Mouse (Mus musculus) brown adipose tissue, adult 24 weeks (tissue): Measurements from ENCODE around the gene Dmbx1. TPM values are rescaled to one million over a fixed set of nuclear protein-coding genes. Genes with fewer than 3 reads are reported as not detected.

Source experiments
- H3K27ac ChIP-seq: fragments of 200-500 bp; replicated peaks from 2 replicates; pipeline ENCODE4 v1.5.1; 2012; ENCODE audit warnings: low read depth, mild to moderate bottlenecking, low read length
- H3K4me1 ChIP-seq: fragments of 200-500 bp; 2 replicates; pipeline ENCODE4 v1.6.1; 2012; ENCODE audit warnings: low read length, mixed read lengths; ENCODE audit not compliant: control insufficient read depth, insufficient read depth, insufficient read length
- H3K4me3 ChIP-seq: fragments of 200-500 bp; 2 replicates; pipeline ENCODE4 v1.5.1; 2012; ENCODE audit warnings: low read depth, mild to moderate bottlenecking, low read length, moderate library complexity; ENCODE audit not compliant: insufficient read depth
- polyA plus RNA-seq: library from polyadenylated mRNA; stranded (reverse); fragments of >200 nt; gene quantifications from 2 replicates; pipeline ENCODE4 v1.2.4, GENCODE M21; 2012; ENCODE audit not compliant: missing spikeins, insufficient read depth, insufficient read length

Dmbx1 gene
- not detected in 2 replicates for polyA plus RNA-seq

DNA sequence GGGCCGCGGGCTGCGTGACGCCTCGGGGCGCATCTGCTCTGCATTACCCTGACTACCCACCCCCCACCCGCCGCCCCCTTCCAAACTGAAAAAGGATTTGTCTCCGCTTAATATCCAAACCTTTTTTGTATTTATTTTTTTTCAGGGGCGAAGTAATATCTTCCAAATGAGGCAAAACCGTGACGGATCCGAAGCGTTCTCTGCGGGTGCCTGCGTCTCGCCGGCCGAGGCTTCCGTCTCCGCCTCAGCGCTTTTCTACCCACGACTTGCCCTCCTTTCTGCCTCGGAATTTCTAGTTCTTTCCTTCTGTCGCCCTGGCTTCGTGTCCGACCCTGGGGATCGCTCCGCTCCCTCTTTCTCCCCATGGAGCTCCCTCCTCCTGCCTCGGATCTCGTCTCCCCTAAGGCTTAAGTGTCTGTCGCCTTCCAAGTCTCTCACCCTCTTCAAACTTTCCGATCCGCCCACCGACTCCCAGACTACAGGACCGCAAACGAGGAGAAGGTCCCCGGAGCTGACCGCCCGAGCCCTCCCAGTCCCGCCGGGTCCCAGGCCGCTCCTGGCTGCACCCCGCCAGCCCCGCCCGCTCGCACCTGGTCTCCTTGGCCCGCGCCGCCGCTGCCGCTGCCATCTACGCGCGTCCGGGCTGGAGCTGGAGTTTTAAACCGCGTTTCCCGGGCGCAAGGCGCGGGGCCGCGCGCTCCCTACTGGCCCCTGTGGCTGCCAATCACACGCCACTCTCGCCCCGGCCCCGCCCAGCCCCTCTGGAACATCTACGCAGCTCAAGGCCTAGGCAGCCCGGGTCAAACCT lies at the start of gene Dmbx1:
Gene Dmbx1 (minus strand): TSS at position 632 of the 808 bp plus-strand sequence.
- Histone ChIP-seq H3K4me1 (no peaks in the 10 kb centered on the region; the same call in 1 of the 2 replicates), H3K4me3 (no peak within 1 kb of the TSS), H3K27ac (no peak within 1 kb of the TSS)

DNA sequence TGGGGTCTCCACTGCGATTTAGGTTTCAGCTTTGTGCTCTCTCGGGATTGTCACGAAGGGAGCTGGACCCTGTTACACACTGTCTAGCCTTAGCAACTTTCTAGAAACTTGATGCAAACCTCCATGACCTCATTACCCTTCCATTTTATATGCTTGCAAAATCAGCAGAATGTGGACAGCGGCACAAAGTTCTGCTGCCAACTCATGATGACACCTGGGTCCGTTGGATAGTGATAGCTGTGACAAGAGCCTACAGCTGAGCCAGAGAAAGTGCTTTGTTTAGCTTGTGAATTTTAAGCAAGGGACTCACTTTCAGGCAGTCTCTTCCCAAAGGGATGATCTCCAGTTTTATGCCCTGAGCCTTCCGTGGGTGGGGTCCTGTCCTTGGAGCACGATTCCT lies 49.7 kb upstream of the Dmbx1 start:
- H3K4me1 ChIP-seq = no peaks in the 10 kb centered on the region
- H3K4me3 ChIP-seq = no peak overlapping the region
- no peak overlapping the region for H3K27ac ChIP-seq

- Histone ChIP-seq H3K4me3 (no peak overlapping the region), H3K27ac (no peak overlapping the region), H3K4me1 (no peaks in the 10 kb centered on the region)
Measured at GRCm38 (mm10) chr4:115987858-115988530, 48.3 kb upstream of the Dmbx1 start.

DNA sequence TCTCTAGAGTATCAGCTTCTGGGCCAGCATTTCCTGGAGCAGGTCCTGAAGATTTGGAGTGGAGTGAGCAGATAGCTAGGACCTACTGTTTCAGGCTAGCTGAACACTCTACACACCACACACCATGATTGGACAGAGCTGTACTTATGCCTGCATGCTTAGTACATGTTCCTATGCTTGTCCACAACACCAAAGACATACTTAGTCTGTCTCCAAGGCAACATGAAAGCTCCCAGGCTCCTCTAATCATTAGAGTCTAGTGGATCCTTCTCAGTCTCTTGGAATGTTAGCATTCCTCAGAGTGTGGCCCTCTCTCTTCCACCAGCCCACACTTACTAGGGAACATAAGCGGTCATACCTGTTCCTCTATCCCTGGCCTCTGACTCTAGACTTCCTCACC lies 47.7 kb upstream of the Dmbx1 start:
- Histone ChIP-seq H3K4me3 (no peak overlapping the region), H3K27ac (no peak overlapping the region), H3K4me1 (no peaks in the 10 kb centered on the region)

GRCm38 (mm10) chr4:115984967-115985366 lies 45.2 kb upstream of the Dmbx1 start:
- Histone ChIP-seq H3K27ac (no peak overlapping the region), H3K4me1 (no peaks in the 10 kb centered on the region), H3K4me3 (no peak overlapping the region)

- no peak overlapping the region for H3K4me3 ChIP-seq
Measured at GRCm38 (mm10) chr4:115984111-115984510, 44.4 kb upstream of the Dmbx1 start.

GRCm38 (mm10) chr4:115980676-115981075 lies 41.0 kb upstream of the Dmbx1 start:
- Histone ChIP-seq H3K4me3 (no peak overlapping the region), H3K27ac (no peak overlapping the region)

More at GRCm38 (mm10) chr4:115984111-115984510, 44.4 kb upstream of the Dmbx1 start:
- no peak overlapping the region for H3K27ac ChIP-seq
- no peaks in the 10 kb centered on the region; the same call in 1 of the 2 replicates for H3K4me1 ChIP-seq

GRCm38 (mm10) chr4:115979437-115979836 lies 39.7 kb upstream of the Dmbx1 start:
- Histone ChIP-seq H3K4me1 (no peaks in the 10 kb centered on the region; the same call in 1 of the 2 replicates), H3K27ac (no peak overlapping the region), H3K4me3 (no peak overlapping the region; the same call in 1 of the 2 replicates)

More at GRCm38 (mm10) chr4:115980676-115981075, 41.0 kb upstream of the Dmbx1 start:
- no peaks in the 10 kb centered on the region; the same call in 1 of the 2 replicates for H3K4me1 ChIP-seq

- Histone ChIP-seq H3K27ac (no peak overlapping the region), H3K4me3 (no peak overlapping the region), H3K4me1 (no peaks in the 10 kb centered on the region; the same call in 1 of the 2 replicates)
Measured at GRCm38 (mm10) chr4:115978911-115979310, 39.2 kb upstream of the Dmbx1 start.

DNA sequence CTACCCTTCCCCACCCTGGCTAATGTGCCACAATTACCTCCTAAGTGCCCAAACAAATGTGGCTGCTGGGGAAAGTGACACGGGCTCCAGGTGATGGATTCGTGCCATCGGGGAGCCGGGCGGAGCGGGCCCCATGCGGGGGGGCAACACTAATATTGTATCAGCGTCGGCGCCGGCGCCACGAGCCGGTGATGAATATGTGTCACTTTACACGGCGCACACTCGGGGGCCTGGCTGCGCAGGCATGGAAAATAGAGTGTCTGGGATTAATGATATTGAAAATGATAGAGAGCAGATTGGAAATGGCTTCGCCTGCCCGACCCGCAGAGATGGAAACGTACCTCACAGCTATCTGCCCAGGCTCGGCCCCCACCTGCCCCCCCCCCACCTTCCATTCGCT lies 32.8 kb upstream of the Dmbx1 start:
- Histone ChIP-seq H3K4me1 (no peaks in the 10 kb centered on the region), H3K27ac (no peak overlapping the region), H3K4me3 (no peak overlapping the region)

- no peak overlapping the region for H3K27ac ChIP-seq
- no peak overlapping the region for H3K4me3 ChIP-seq
Measured at GRCm38 (mm10) chr4:115964446-115964845, 24.7 kb upstream of the Dmbx1 start.

DNA sequence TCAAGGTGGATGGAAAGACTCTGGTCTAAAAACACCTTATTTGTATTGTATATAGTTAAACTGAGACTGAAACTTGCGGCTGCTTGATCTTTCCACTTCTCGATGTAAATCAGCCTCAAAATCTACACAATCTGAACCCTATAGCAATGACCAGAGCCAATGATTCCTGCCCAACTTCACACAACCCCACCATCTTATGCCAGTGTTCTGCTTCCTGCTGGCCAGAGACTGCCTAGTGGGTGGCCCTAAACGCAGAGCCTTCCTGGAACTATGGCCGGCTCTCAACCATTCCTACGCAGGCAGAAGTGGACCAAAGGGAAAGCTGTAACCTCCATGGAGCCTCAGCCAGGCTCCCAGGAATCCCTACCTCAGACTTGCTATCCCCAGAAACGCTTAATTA lies 24.0 kb upstream of the Dmbx1 start:
- Histone ChIP-seq H3K4me1 (no peaks in the 10 kb centered on the region), H3K27ac (no peak overlapping the region), H3K4me3 (no peak overlapping the region)

More at GRCm38 (mm10) chr4:115964446-115964845, 24.7 kb upstream of the Dmbx1 start:
- no peaks in the 10 kb centered on the region for H3K4me1 ChIP-seq

GRCm38 (mm10) chr4:115962671-115963412 lies 23.1 kb upstream of the Dmbx1 start:
- H3K4me3 ChIP-seq = peak overlapping the region; percentile 54
- no peaks in the 10 kb centered on the region for H3K4me1 ChIP-seq
- no peak overlapping the region for H3K27ac ChIP-seq

- no peak overlapping the region for H3K27ac ChIP-seq
- H3K4me3 ChIP-seq = no peak overlapping the region
- H3K4me1 ChIP-seq = no peaks in the 10 kb centered on the region
Measured at GRCm38 (mm10) chr4:115961991-115962390, 22.3 kb upstream of the Dmbx1 start.

DNA sequence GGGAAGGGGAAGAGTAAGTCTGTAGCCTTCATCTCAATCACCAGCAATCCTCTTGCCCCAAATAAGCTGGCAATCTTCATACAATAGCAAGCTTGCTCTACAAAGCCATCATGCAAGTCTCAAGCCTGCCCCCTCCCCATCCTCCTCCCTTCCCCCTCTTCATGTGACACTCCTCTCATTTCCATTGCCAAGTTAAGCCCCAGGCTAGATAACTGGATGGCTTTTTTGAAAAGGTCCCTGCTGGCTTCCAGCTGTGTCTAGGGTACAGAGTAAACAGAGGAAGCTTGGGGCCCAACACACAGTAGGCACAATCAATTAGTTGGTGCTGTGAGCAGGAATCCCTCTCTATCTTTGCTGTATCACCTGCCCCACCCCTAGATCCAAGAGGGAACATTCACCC lies 19.8 kb upstream of the Dmbx1 start:
- no peak overlapping the region for H3K27ac ChIP-seq
- H3K4me3 ChIP-seq = no peak overlapping the region
- no peaks in the 10 kb centered on the region for H3K4me1 ChIP-seq
